In genomic region chrX:75046921-75047635, GRCm38 (mm10) we compare ENCODE assay signal across 8 mouse cellular contexts. TPM values are rescaled to one million over a fixed set of nuclear protein-coding genes. Genes with fewer than 3 reads are reported as not detected.
DNase-seq lines count a peak whose midpoint lies in the region; ATAC-seq lines count a peak whose summit lies in the region.

No protein-coding gene starts in this region.

- no peaks in the 10 kb centered on the region for H3K4me1 ChIP-seq in kidney, embryonic 14.5 days (ENCODE audit: control insufficient read depth, insufficient read depth, low read length)
- no peaks in the 10 kb centered on the region for H3K4me1 ChIP-seq in heart, embryonic 13.5 days
- no peaks in the 10 kb centered on the region for H3K4me1 ChIP-seq in lung, embryonic 15.5 days
- H3K4me1 ChIP-seq in neural tube, embryonic 15.5 days: no peaks in the 10 kb centered on the region

- WGBS in kidney, embryonic 14.5 days: 56% methylated on average over 3 of the region's 3 CpGs
- 33% methylated on average over 3 of the region's 3 CpGs for WGBS in heart, embryonic 13.5 days
- WGBS in lung, embryonic 15.5 days: 29% methylated on average over 3 of the region's 3 CpGs
- WGBS in neural tube, embryonic 15.5 days: 69% methylated on average over 3 of the region's 3 CpGs

- H3K27me3 ChIP-seq in kidney, embryonic 14.5 days (ENCODE audit: control insufficient read depth, insufficient read depth, low read length): no peaks in the 10 kb centered on the region
- H3K27me3 ChIP-seq in heart, embryonic 13.5 days (replicated peaks): no peaks in the 10 kb centered on the region
- no peaks in the 10 kb centered on the region for H3K27me3 ChIP-seq in lung, embryonic 15.5 days
- H3K27me3 ChIP-seq in neural tube, embryonic 15.5 days (replicated peaks): no peaks in the 10 kb centered on the region

- H3K36me3 ChIP-seq in kidney, embryonic 14.5 days (ENCODE audit: control insufficient read depth, insufficient read depth, low read length): no peaks in the 10 kb centered on the region
- H3K36me3 ChIP-seq in heart, embryonic 13.5 days: no peaks in the 10 kb centered on the region
- H3K36me3 ChIP-seq in lung, embryonic 15.5 days: no peaks in the 10 kb centered on the region
- no peaks in the 10 kb centered on the region for H3K36me3 ChIP-seq in neural tube, embryonic 15.5 days

- H3K9ac ChIP-seq in kidney, embryonic 14.5 days (ENCODE audit: low read depth, low read length): no peak overlapping the region
- no peak overlapping the region for H3K9ac ChIP-seq in heart, embryonic 13.5 days
- H3K9ac ChIP-seq in lung, embryonic 15.5 days: no peak overlapping the region
- H3K9ac ChIP-seq in neural tube, embryonic 15.5 days (replicated peaks): no peak overlapping the region

- H3K9me3 ChIP-seq in kidney, embryonic 14.5 days (ENCODE audit: control insufficient read depth, low read length): no peaks in the 10 kb centered on the region
- H3K9me3 ChIP-seq in heart, embryonic 13.5 days: no peaks in the 10 kb centered on the region
- H3K9me3 ChIP-seq in lung, embryonic 15.5 days: no peaks in the 10 kb centered on the region
- H3K9me3 ChIP-seq in neural tube, embryonic 15.5 days (replicated peaks): no peaks in the 10 kb centered on the region

- no peak overlapping the region for H3K4me2 ChIP-seq in kidney, embryonic 14.5 days (replicated peaks; ENCODE audit: low read depth, low read length)
- peak overlapping the region; percentile 22 for H3K4me2 ChIP-seq in heart, embryonic 13.5 days
- peak overlapping the region; percentile 24; the same call in 1 of the 2 replicates for H3K4me2 ChIP-seq in lung, embryonic 15.5 days
- H3K4me2 ChIP-seq in neural tube, embryonic 15.5 days: no peak overlapping the region

- no peak for ATAC-seq in kidney, embryonic 14.5 days (ENCODE audit: low FRiP score, low TSS enrichment)
- ATAC-seq in heart, embryonic 13.5 days (ENCODE audit: extremely low read depth, insufficient number of reproducible peaks, low FRiP score, low TSS enrichment): no peak
- no peak for ATAC-seq in lung, embryonic 15.5 days (ENCODE audit: borderline replicate concordance, extremely low read depth, low FRiP score, low TSS enrichment)
- no peak for ATAC-seq in neural tube, embryonic 15.5 days (ENCODE audit: low FRiP score)

- H3K27ac ChIP-seq in kidney, embryonic 14.5 days (ENCODE audit: low read depth, low read length): no peak overlapping the region
- peak overlapping the region; percentile 53 for H3K27ac ChIP-seq in heart, embryonic 13.5 days (replicated peaks)
- peak overlapping the region; percentile 61 for H3K27ac ChIP-seq in lung, embryonic 15.5 days
- no peak overlapping the region for H3K27ac ChIP-seq in neural tube, embryonic 15.5 days (replicated peaks)

- DNase-seq in kidney, adult 11 months: peak; percentile 39
- DNase-seq in adrenal gland, adult 2 months: peak; percentile 42
- no peak for DNase-seq in thymus, postnatal 25 days
- DNase-seq in thymus, postnatal 14 days: no peak

- no peak overlapping the region for H3K4me3 ChIP-seq in kidney, embryonic 14.5 days (ENCODE audit: low read length)
- no peak overlapping the region for H3K4me3 ChIP-seq in heart, embryonic 13.5 days
- 0 out of 2 replicates have a peak overlapping the region, but pooled peaks have one; percentile 0 for H3K4me3 ChIP-seq in lung, embryonic 15.5 days
- H3K4me3 ChIP-seq in neural tube, embryonic 15.5 days (replicated peaks): no peak overlapping the region

RNA-seq across cellular contexts. Expression of gene Gab3, which starts 38.2 kb away (rescaled TPM):
- polyA plus RNA-seq in kidney, embryonic 14.5 days (2014; fragmentation: Nextera tagmentation; extraction: Ambion mirVana): 0.89 and 1.1 TPM in 2 replicates
- 1 to 10 TPM; 1.8 TPM for total RNA-seq in adrenal gland, adult 2 months (2021)
- 0.56 and 0.65 TPM in 2 replicates for polyA plus RNA-seq in adrenal gland, adult 2 months (2012; rRNA removed)
- polyA plus RNA-seq in heart, embryonic 13.5 days (2015; fragmentation: Nextera tagmentation; extraction: Ambion mirVana): 2.4 and 3.4 TPM in 2 replicates
- polyA plus RNA-seq in lung, embryonic 15.5 days (2015; fragmentation: Nextera tagmentation; extraction: Ambion mirVana): 7.7 and 8.5 TPM in 2 replicates
- polyA plus RNA-seq in neural tube, embryonic 15.5 days (2015; fragmentation: Nextera tagmentation; extraction: Ambion mirVana): 3.4 and 3.7 TPM in 2 replicates

RNA-seq across cellular contexts. Expression of gene Dkc1, which starts 48.6 kb away (rescaled TPM):
- 154 and 199 TPM in 2 replicates for polyA plus RNA-seq in kidney, embryonic 14.5 days (2014; fragmentation: Nextera tagmentation; extraction: Ambion mirVana)
- 10 to 100 TPM; 43.3 to 44.2 TPM for total RNA-seq in adrenal gland, adult 2 months (2021)
- 3.2 and 4.9 TPM in 2 replicates for polyA plus RNA-seq in adrenal gland, adult 2 months (2012; rRNA removed)
- 76.1 and 82.0 TPM in 2 replicates for polyA plus RNA-seq in heart, embryonic 13.5 days (2015; fragmentation: Nextera tagmentation; extraction: Ambion mirVana)
- polyA plus RNA-seq in lung, embryonic 15.5 days (2015; fragmentation: Nextera tagmentation; extraction: Ambion mirVana): 128 and 131 TPM in 2 replicates
- 46.2 and 87.7 TPM in 2 replicates for polyA plus RNA-seq in neural tube, embryonic 15.5 days (2015; fragmentation: Nextera tagmentation; extraction: Ambion mirVana)

Comparison
In these comparisons a context has a peak if more than half of its experiments do, and no peak if none do; other contexts are left out.
1. DNase-seq: peak in kidney, adult 11 months (single experiment) and adrenal gland, adult 2 months (single experiment); none in thymus, postnatal 25 days (single experiment) and thymus, postnatal 14 days (single experiment).
2. H3K27ac ChIP-seq: peak in heart, embryonic 13.5 days (single experiment) and lung, embryonic 15.5 days (single experiment); none in kidney, embryonic 14.5 days (single experiment) and neural tube, embryonic 15.5 days (single experiment).
3. H3K4me2 ChIP-seq: peak in heart, embryonic 13.5 days (single experiment) and lung, embryonic 15.5 days (single experiment); none in kidney, embryonic 14.5 days (single experiment) and neural tube, embryonic 15.5 days (single experiment).